Mouse (Mus musculus): Measurements from ENCODE around the gene Rtl10. TPM values are rescaled to one million over a fixed set of nuclear protein-coding genes. Genes with fewer than 3 reads are reported as not detected.

Rtl10 gene
- polyA plus RNA-seq, 1 experiment, result 4.9 TPM

GRCm38 (mm10) chr16:18471381-18471955, 27.2 kb upstream of the Rtl10 start:
- Histone ChIP-seq H3K27ac (ENCODE audit: insufficient read depth, low read depth, low read length) (no peak overlapping the region), H3K4me1 (ENCODE audit: control insufficient read depth, insufficient read depth, insufficient read length, low read length) (no peaks in the 10 kb centered on the region), H3K4me3 (ENCODE audit: low read depth, low read length) (no peak overlapping the region), H3K27me3 (ENCODE audit: control insufficient read depth, insufficient read depth, low read length) (no peaks in the 10 kb centered on the region), H3K36me3 (ENCODE audit: control insufficient read depth, insufficient read depth, low read length) (peaks cover 6% of the 10 kb centered on the region; the same call in 1 of the 2 replicates)
- 87% methylated on average over 11 of the region's 11 CpGs for WGBS
- TF ChIP-seq CTCF (IDR thresholded peaks at IDR 0.05; ENCODE audit: extremely low read depth, insufficient read length, insufficient replicate concordance, low read depth, low read length) (no peak), POLR2A (IDR thresholded peaks at IDR 0.05; ENCODE audit: low read depth, low read length) (no peak)

GRCm38 (mm10) chr16:18471976-18472375, 26.7 kb upstream of the Rtl10 start:
- H3K27me3 ChIP-seq (ENCODE audit: control insufficient read depth, insufficient read depth, low read length), result no peaks in the 10 kb centered on the region
- 94% methylated on average over 6 of the region's 6 CpGs for WGBS
- no peak overlapping the region for H3K4me3 ChIP-seq (ENCODE audit: low read depth, low read length)
- peaks cover 6% of the 10 kb centered on the region; the same call in 1 of the 2 replicates for H3K36me3 ChIP-seq (ENCODE audit: control insufficient read depth, insufficient read depth, low read length)
- TF ChIP-seq CTCF (IDR thresholded peaks at IDR 0.05; ENCODE audit: extremely low read depth, insufficient read length, insufficient replicate concordance, low read depth, low read length) (no peak), POLR2A (IDR thresholded peaks at IDR 0.05; ENCODE audit: low read depth, low read length) (no peak)
- H3K4me1 ChIP-seq (ENCODE audit: control insufficient read depth, insufficient read depth, insufficient read length, low read length), result no peaks in the 10 kb centered on the region
- no peak overlapping the region for H3K27ac ChIP-seq (ENCODE audit: insufficient read depth, low read depth, low read length)

- no peaks in the 10 kb centered on the region for H3K4me1 ChIP-seq (ENCODE audit: control insufficient read depth, insufficient read depth, insufficient read length, low read length)
- no peak overlapping the region for H3K27ac ChIP-seq (ENCODE audit: insufficient read depth, low read depth, low read length)
- TF ChIP-seq POLR2A (IDR thresholded peaks at IDR 0.05; ENCODE audit: low read depth, low read length) (no peak), CTCF (IDR thresholded peaks at IDR 0.05; ENCODE audit: extremely low read depth, insufficient read length, insufficient replicate concordance, low read depth, low read length) (no peak)
- WGBS, result 91% methylated on average over 4 of the region's 4 CpGs
- H3K36me3 ChIP-seq (ENCODE audit: control insufficient read depth, insufficient read depth, low read length), result peaks cover 6% of the 10 kb centered on the region; the same call in 1 of the 2 replicates
- no peaks in the 10 kb centered on the region for H3K27me3 ChIP-seq (ENCODE audit: control insufficient read depth, insufficient read depth, low read length)
- no peak overlapping the region for H3K4me3 ChIP-seq (ENCODE audit: low read depth, low read length)
Measured at GRCm38 (mm10) chr16:18472416-18472815, 26.3 kb upstream of the Rtl10 start.

GRCm38 (mm10) chr16:18472976-18473375, 25.7 kb upstream of the Rtl10 start:
- H3K27ac ChIP-seq (ENCODE audit: insufficient read depth, low read depth, low read length), result no peak overlapping the region
- peaks cover 8% of the 10 kb centered on the region; the same call in 1 of the 2 replicates for H3K36me3 ChIP-seq (ENCODE audit: control insufficient read depth, insufficient read depth, low read length)
- H3K4me3 ChIP-seq (ENCODE audit: low read depth, low read length), result no peak overlapping the region
- no peaks in the 10 kb centered on the region for H3K4me1 ChIP-seq (ENCODE audit: control insufficient read depth, insufficient read depth, insufficient read length, low read length)
- no peaks in the 10 kb centered on the region for H3K27me3 ChIP-seq (ENCODE audit: control insufficient read depth, insufficient read depth, low read length)
- 78% methylated on average over 8 of the region's 8 CpGs for WGBS
- TF ChIP-seq CTCF (IDR thresholded peaks at IDR 0.05; ENCODE audit: extremely low read depth, insufficient read length, insufficient replicate concordance, low read depth, low read length), result no peak
- no peak for TF ChIP-seq POLR2A (IDR thresholded peaks at IDR 0.05; ENCODE audit: low read depth, low read length)

- no peaks in the 10 kb centered on the region for H3K4me1 ChIP-seq (ENCODE audit: control insufficient read depth, insufficient read depth, insufficient read length, low read length)
- H3K27ac ChIP-seq (ENCODE audit: insufficient read depth, low read depth, low read length), result no peak overlapping the region
- H3K4me3 ChIP-seq (ENCODE audit: low read depth, low read length), result no peak overlapping the region
- peaks cover 5% of the 10 kb centered on the region; the same call in 1 of the 2 replicates for H3K36me3 ChIP-seq (ENCODE audit: control insufficient read depth, insufficient read depth, low read length)
- WGBS, result 79% methylated on average over 2 of the region's 2 CpGs
- TF ChIP-seq CTCF (IDR thresholded peaks at IDR 0.05; ENCODE audit: extremely low read depth, insufficient read length, insufficient replicate concordance, low read depth, low read length), result no peak
- TF ChIP-seq POLR2A (IDR thresholded peaks at IDR 0.05; ENCODE audit: low read depth, low read length), result no peak
- no peaks in the 10 kb centered on the region for H3K27me3 ChIP-seq (ENCODE audit: control insufficient read depth, insufficient read depth, low read length)
Measured at GRCm38 (mm10) chr16:18474021-18474420, 24.7 kb upstream of the Rtl10 start.

- Histone ChIP-seq H3K4me3 (ENCODE audit: low read depth, low read length) (no peak overlapping the region), H3K27me3 (ENCODE audit: control insufficient read depth, insufficient read depth, low read length) (no peaks in the 10 kb centered on the region), H3K36me3 (ENCODE audit: control insufficient read depth, insufficient read depth, low read length) (peaks cover 5% of the 10 kb centered on the region; the same call in 1 of the 2 replicates), H3K4me1 (ENCODE audit: control insufficient read depth, insufficient read depth, insufficient read length, low read length) (peaks cover 5% of the 10 kb centered on the region; the same call in 1 of the 2 replicates), H3K27ac (ENCODE audit: insufficient read depth, low read depth, low read length) (no peak overlapping the region)
- TF ChIP-seq POLR2A (IDR thresholded peaks at IDR 0.05; ENCODE audit: low read depth, low read length) (no peak), CTCF (IDR thresholded peaks at IDR 0.05; ENCODE audit: extremely low read depth, insufficient read length, insufficient replicate concordance, low read depth, low read length) (no peak)
- WGBS, result 79% methylated on average over 6 of the region's 6 CpGs
Measured at GRCm38 (mm10) chr16:18477996-18478395, 20.7 kb upstream of the Rtl10 start.

- Histone ChIP-seq H3K4me1 (ENCODE audit: control insufficient read depth, insufficient read depth, insufficient read length, low read length) (peaks cover 5% of the 10 kb centered on the region; the same call in 1 of the 2 replicates), H3K27me3 (ENCODE audit: control insufficient read depth, insufficient read depth, low read length) (no peaks in the 10 kb centered on the region), H3K36me3 (ENCODE audit: control insufficient read depth, insufficient read depth, low read length) (peaks cover 5% of the 10 kb centered on the region; the same call in 1 of the 2 replicates), H3K4me3 (ENCODE audit: low read depth, low read length) (no peak overlapping the region), H3K27ac (ENCODE audit: insufficient read depth, low read depth, low read length) (no peak overlapping the region)
- WGBS, result 27% methylated on average over 7 of the region's 7 CpGs
- TF ChIP-seq CTCF (IDR thresholded peaks at IDR 0.05; ENCODE audit: extremely low read depth, insufficient read length, insufficient replicate concordance, low read depth, low read length), result no peak
Measured at GRCm38 (mm10) chr16:18479667-18480066, 19.0 kb upstream of the Rtl10 start.

Measured in small intestine, adult 2 months (tissue).